Mouse (Mus musculus): ENCODE results near the gene Golga7b.

- TF ChIP-seq CTCF (IDR thresholded peaks at IDR 0.05; ENCODE audit: control insufficient read depth, insufficient read depth, low read length) (no peak), POLR2A (IDR thresholded peaks at IDR 0.05; ENCODE audit: borderline replicate concordance, control insufficient read depth, low read depth, low read length) (no peak)
These were observed 59.6 kb downstream of the Golga7b start for GRCm38 (mm10) chr19:42307019-42307418.

All from bone marrow, adult 2 months (tissue).